Mouse (Mus musculus): ENCODE measurements around the gene Scgb3a1.

Gene Scgb3a1

GRCm38 (mm10) chr11:49663310-49663709, at the start of gene Scgb3a1:
Gene Scgb3a1, plus strand, starts transcription at chr11:49663610.
- no peak for DNase-seq (ENCODE audit: low read depth, low spot score)

- no peak for DNase-seq (ENCODE audit: low read depth, low spot score)
These were observed 47.3 kb upstream of the Scgb3a1 start for GRCm38 (mm10) chr11:49615856-49616725.

- no peak for DNase-seq (ENCODE audit: low read depth, low spot score)
These were observed 44.9 kb upstream of the Scgb3a1 start for GRCm38 (mm10) chr11:49618476-49618875.

GRCm38 (mm10) chr11:49621953-49622352, 41.5 kb upstream of the Scgb3a1 start:
- DNase-seq (ENCODE audit: low read depth, low spot score), result no peak

GRCm38 (mm10) chr11:49624156-49624555, 39.3 kb upstream of the Scgb3a1 start:
- no peak for DNase-seq (ENCODE audit: low read depth, low spot score)

- DNase-seq (ENCODE audit: low read depth, low spot score), result peak; percentile 66
These were observed 37.5 kb upstream of the Scgb3a1 start for GRCm38 (mm10) chr11:49625863-49626262.

- DNase-seq (ENCODE audit: low read depth, low spot score), result no peak
These were observed 36.7 kb upstream of the Scgb3a1 start for GRCm38 (mm10) chr11:49626748-49627147.

GRCm38 (mm10) chr11:49631154-49631553, 32.3 kb upstream of the Scgb3a1 start:
- peak; percentile 40 for DNase-seq (ENCODE audit: low read depth, low spot score)

- no peak for DNase-seq (ENCODE audit: low read depth, low spot score)
These were observed 31.2 kb upstream of the Scgb3a1 start for GRCm38 (mm10) chr11:49632256-49632655.

- DNase-seq (ENCODE audit: low read depth, low spot score), result peak; percentile 34
These were observed 29.3 kb upstream of the Scgb3a1 start for GRCm38 (mm10) chr11:49634101-49634500.

GRCm38 (mm10) chr11:49635671-49636070, 27.7 kb upstream of the Scgb3a1 start:
- DNase-seq (ENCODE audit: low read depth, low spot score), result no peak

GRCm38 (mm10) chr11:49636449-49636848, 27.0 kb upstream of the Scgb3a1 start:
- peak; percentile 88 for DNase-seq (ENCODE audit: low read depth, low spot score)

- no peak for DNase-seq (ENCODE audit: low read depth, low spot score)
These were observed 17.7 kb upstream of the Scgb3a1 start for GRCm38 (mm10) chr11:49645677-49646076.

- peak; percentile 90 for DNase-seq (ENCODE audit: low read depth, low spot score)
These were observed 13.1 kb upstream of the Scgb3a1 start for GRCm38 (mm10) chr11:49650113-49650993.

GRCm38 (mm10) chr11:49650994-49651761, 12.2 kb upstream of the Scgb3a1 start:
- DNase-seq (ENCODE audit: low read depth, low spot score), result peak; percentile 45

- peak; percentile 36 for DNase-seq (ENCODE audit: low read depth, low spot score)
These were observed 11.6 kb upstream of the Scgb3a1 start for GRCm38 (mm10) chr11:49651762-49652322.

GRCm38 (mm10) chr11:49652401-49653078, 10.9 kb upstream of the Scgb3a1 start:
- peak; percentile 89 for DNase-seq (ENCODE audit: low read depth, low spot score)

GRCm38 (mm10) chr11:49653079-49653408, 10.4 kb upstream of the Scgb3a1 start:
- no peak for DNase-seq (ENCODE audit: low read depth, low spot score)

GRCm38 (mm10) chr11:49654651-49655050, 8.8 kb upstream of the Scgb3a1 start:
- no peak for DNase-seq (ENCODE audit: low read depth, low spot score)

- DNase-seq (ENCODE audit: low read depth, low spot score), result no peak
These were observed 7.9 kb upstream of the Scgb3a1 start for GRCm38 (mm10) chr11:49655501-49655900.

GRCm38 (mm10) chr11:49658065-49658464, 5.3 kb upstream of the Scgb3a1 start:
- DNase-seq (ENCODE audit: low read depth, low spot score), result no peak
